Mouse (Mus musculus) left cerebral cortex, adult 8-10 months (tissue): ENCODE measurements around the gene Lrrc4b. TPM values are rescaled to one million over a fixed set of nuclear protein-coding genes. Genes with fewer than 3 reads are reported as not detected.

Experiments
- DNase-seq, 2 experiments: peaks; one replicate each; pipeline ENCODE4 v3.0.0; 2022; ENCODE audit warnings: low spot score in 2 of 2
- total RNA-seq, 4 experiments: library from RNA; stranded (reverse); gene quantifications; 2 replicates each; pipeline ENCODE4 v1.2.4; 2022

The Lrrc4b gene
- total RNA-seq: 100 to 1,000 TPM; 272 to 301 (median 284) TPM

- DNase-seq: peak; percentile 50 to 80
These were observed at the start of gene Lrrc4b for GRCm38 (mm10) chr7:44428968-44429521. TSS of gene Lrrc4b (plus strand) at chr7:44429018.

DNA sequence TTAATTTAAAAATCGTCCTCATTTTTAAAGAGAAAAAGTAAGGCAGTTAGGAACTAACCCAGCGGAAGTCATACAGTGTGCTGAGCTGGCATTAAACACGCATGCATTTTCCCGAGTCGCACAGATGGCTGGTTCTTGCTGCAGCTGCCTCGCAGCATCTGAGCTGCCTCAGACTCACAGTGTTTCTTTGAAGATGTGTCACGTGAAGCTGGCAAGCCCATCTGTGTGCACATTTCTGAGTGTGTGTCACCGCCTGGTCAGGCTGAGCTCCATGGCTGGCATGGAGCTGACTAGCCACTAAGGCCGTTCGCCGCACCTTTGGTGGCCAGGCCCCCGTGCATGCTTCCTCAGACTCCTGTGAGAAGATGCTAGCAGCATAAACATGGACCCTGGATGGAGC, 46.3 kb upstream of the Lrrc4b start:
- peak in 1 of 2 experiments; percentile 88 for DNase-seq

- peak; percentile 74 to 86 for DNase-seq
These were observed 44.7 kb upstream of the Lrrc4b start, which contains the start of gene Syt3 for GRCm38 (mm10) chr7:44383980-44384715. TSS of gene Syt3 (plus strand) at chr7:44384102.

- no peak for DNase-seq
These were observed 44.1 kb upstream of the Lrrc4b start for GRCm38 (mm10) chr7:44384716-44385059.

- no peak for DNase-seq
These were observed 43.1 kb upstream of the Lrrc4b start, which contains the start of gene 1700008O03Rik for GRCm38 (mm10) chr7:44385720-44386119. TSS of gene 1700008O03Rik (minus strand) at chr7:44385820.

DNA sequence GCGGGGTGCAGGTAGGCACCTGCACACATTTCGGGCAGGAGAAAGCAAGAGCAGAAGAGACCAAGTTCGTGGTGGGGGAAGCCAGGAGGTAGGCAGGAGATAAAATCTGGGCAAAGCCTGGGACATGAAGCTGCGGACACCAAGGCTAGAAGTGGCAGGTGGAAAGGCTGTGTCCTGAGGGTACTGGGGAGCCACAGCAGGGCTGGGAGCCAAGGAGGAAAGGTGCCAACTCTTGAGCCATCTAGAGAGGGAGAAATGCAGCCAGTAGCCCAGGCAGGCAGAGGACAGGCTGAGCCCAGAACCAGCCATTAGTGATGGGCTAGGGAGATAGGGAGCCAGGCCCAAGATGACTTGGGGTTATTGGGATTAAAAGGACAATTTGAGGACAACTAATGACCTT, 37.0 kb upstream of the Lrrc4b start:
- DNase-seq: no peak

DNA sequence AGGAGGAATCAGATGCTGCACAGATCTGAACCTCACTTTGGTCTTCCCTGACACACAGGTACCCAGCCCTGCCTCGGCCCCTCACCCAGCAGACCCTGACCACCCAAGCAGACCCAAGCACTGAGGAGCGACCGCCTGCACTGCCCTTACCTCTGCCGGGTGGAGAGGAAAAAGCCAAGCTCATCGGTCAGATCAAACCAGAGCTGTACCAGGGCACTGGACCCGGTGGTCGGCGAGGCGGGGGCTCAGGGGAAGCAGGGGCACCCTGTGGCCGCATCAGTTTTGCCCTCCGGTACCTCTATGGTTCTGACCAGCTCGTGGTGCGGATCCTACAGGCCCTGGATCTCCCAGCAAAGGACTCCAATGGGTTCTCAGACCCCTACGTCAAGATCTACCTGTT, 36.5 kb upstream of the Lrrc4b start:
- no peak for DNase-seq

DNA sequence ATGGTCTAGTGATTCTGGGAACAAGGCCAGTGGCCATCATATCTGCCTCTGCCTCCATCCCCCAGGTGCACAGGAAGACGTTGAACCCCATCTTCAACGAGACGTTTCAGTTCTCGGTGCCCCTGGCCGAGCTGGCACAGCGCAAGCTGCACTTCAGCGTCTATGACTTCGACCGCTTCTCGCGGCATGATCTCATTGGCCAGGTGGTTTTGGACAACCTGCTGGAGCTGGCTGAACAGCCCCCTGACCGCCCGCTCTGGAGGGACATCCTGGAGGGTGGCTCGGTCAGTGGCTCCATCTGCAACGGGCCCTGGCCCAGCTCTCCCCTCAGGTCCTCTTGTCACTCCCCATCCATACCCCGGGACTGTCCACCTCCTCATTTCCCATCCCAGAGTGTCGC, 35.5 kb upstream of the Lrrc4b start:
- no peak for DNase-seq

DNA sequence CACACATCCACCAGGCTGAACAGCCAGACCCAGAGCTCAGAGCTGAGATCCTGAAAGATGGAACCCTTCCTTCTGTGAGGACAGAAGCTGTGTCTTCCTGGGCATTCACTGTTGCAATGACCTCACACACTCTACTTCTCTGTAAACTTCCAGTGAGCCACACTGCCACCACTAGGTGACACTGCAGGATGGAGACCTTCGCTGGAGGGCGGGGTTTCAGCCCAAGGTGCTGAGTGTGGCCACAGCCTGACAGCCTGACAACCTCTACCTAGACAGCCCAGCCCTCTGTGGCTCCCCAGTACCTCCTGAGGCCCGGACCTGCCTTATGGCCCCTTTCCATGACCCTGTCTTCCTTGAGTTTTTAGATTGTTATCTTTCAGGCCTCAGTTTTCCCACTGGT, 30.2 kb upstream of the Lrrc4b start:
- DNase-seq: peak in 1 of 2 experiments; percentile 59

- no peak for DNase-seq
These were observed 27.1 kb upstream of the Lrrc4b start for GRCm38 (mm10) chr7:44401673-44402072.

DNA sequence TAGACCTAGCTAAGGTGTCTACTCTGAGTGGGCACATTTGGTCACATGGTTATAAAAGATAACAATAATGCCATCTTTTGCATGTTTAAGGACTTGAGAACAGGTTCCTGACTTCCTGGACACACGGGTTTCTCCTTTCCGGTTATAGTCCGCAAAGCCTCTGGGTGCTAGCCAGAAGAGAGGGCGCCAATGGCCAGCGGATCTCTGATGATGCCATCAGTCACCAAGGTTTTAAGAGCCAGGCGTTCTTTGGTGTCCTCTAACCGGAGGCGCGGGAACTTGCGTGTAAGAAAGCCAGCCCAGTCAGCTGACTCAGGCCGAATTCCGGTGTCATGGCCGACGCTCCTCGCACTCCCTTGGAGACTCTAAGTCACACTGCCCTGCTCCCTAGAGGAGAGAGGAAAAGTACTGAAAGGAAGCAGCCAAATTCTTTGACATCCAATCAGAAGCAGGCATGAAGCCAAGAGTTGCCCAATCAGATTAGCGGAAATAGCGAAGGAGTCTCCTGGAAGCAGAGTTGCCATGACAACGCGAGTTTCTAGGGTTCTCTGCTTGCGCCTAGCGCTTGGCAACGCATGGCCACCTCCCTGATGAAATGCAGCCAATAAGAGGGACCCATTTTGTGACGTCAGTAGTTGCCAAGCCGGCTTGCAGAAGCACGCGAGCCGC, 23.3 kb upstream of the Lrrc4b start:
- peak; percentile 74 to 99 for DNase-seq

DNA sequence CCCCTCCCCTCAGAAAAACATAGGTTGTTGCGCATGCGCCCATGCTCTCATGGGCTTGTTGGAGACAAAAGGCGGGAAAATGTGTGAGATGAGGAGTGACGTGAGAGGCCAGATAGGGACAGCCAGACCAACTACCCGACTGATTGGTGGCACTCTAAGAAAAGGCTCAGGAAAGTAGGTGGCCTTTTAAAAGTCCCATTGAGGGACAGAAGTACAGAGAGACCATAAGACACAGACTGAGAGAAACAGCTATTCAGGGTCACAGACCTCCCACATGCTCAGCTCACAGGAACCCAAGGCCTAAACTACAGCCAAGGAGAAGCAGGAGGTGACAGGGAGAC, 22.8 kb upstream of the Lrrc4b start:
- no peak for DNase-seq

- DNase-seq: no peak
These were observed 17.7 kb upstream of the Lrrc4b start for GRCm38 (mm10) chr7:44411144-44411543.

DNA sequence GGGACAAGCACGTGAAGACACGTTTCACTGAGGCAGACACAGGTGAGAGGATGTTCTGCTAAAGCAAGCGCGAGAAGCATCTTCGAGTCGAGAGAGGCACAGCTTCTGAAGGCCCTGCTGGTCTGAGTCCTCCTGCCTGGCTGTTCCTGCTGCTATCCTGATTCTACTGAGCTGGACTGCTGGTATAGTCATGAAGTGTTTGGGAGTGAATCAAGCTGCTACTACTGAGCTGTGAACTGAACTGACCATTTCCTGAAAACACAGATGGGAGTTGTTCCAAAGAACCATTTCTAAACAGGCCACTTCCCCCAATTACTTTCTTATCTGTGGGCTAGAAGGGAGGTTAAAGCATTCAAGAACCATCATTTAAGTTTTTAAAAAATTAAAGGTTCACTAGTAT, 15.5 kb upstream of the Lrrc4b start:
- DNase-seq: no peak

GRCm38 (mm10) chr7:44427666-44428065, 1.2 kb upstream of the Lrrc4b start:
- DNase-seq: no peak

GRCm38 (mm10) chr7:44428171-44428950, 457 bp upstream of the Lrrc4b start:
- no peak for DNase-seq

- DNase-seq: peak in 1 of 2 experiments; percentile 51
These were observed 993 bp downstream of the Lrrc4b start for GRCm38 (mm10) chr7:44429534-44430488.

- DNase-seq: no peak
These were observed 3.7 kb downstream of the Lrrc4b start for GRCm38 (mm10) chr7:44432550-44432949.

DNA sequence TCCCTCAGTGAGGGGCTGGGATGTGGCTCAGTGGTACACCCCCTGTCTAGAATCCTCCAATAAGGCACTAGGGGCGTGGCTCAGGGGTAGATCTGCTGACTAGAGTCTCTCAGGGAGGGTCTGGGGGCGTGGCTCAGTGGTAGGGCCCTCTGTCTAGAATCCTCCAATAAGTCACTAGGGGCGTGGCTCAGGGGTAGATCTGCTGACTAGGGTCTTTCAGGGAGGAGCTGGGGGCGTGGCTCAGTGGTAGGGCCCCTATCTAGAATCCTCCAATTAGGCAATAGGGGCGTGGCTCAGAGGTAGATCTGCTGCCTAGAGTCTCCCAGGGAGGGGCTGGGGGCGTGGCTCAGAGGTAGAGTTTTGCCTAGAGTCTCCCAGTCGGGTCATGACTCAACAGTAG, 4.6 kb downstream of the Lrrc4b start:
- DNase-seq: no peak

- DNase-seq: no peak
These were observed 5.3 kb downstream of the Lrrc4b start for GRCm38 (mm10) chr7:44434089-44434488.

GRCm38 (mm10) chr7:44435796-44436195, 7.0 kb downstream of the Lrrc4b start:
- no peak for DNase-seq
